Mouse (Mus musculus) forebrain, embryonic 11.5 days (tissue): ENCODE results near the gene Rgs16. TPM values are rescaled to one million over a fixed set of nuclear protein-coding genes. Genes with fewer than 3 reads are reported as not detected.

Experiments used
- ATAC-seq: fragments of 200-750 bp; cut with Nextera tagmentation; replicated peaks from 2 replicates; pipeline ENCODE4 v1.8.0; 2017; ENCODE audit warnings: moderate TSS enrichment; ENCODE audit not compliant: low FRiP score
- DNase-seq: peaks from one replicate; pipeline ENCODE4 v3.0.0-alpha.2; 2017; ENCODE audit warnings: low spot score
- H3K27ac ChIP-seq: fragments of 300-500 bp; sonication (generic); 2 replicates; pipeline ENCODE4 v1.5.1; 2014; ENCODE audit warnings: low read depth, low read length
- H3K27me3 ChIP-seq: fragments of 300-500 bp; sonication (generic); 2 replicates; pipeline ENCODE4 v1.6.1; 2014; ENCODE audit warnings: mild to moderate bottlenecking, low read length, mixed read lengths; ENCODE audit not compliant: control insufficient read depth, insufficient read depth
- H3K36me3 ChIP-seq: fragments of 300-500 bp; sonication (generic); 2 replicates; pipeline ENCODE4 v1.6.1; 2014; ENCODE audit warnings: mild to moderate bottlenecking, low read length, moderate library complexity, mixed read lengths; ENCODE audit not compliant: control insufficient read depth, insufficient read depth
- H3K4me1 ChIP-seq: fragments of 300-500 bp; sonication (generic); replicated peaks from 2 replicates; pipeline ENCODE4 v1.6.1; 2014; ENCODE audit warnings: low read length, mixed read lengths; ENCODE audit not compliant: control insufficient read depth, insufficient read depth
- H3K4me2 ChIP-seq: fragments of 300-500 bp; sonication (generic); 2 replicates; pipeline ENCODE4 v1.6.1; 2014; ENCODE audit warnings: low read depth, mild to moderate bottlenecking, low read length, moderate library complexity, mixed read lengths; ENCODE audit not compliant: severe bottlenecking
- H3K4me3 ChIP-seq: fragments of 300-500 bp; sonication (generic); 2 replicates; pipeline ENCODE4 v1.5.1; 2014; ENCODE audit warnings: low read depth, low read length
- H3K9ac ChIP-seq: fragments of 300-500 bp; sonication (generic); 2 replicates; pipeline ENCODE4 v1.6.1; 2014; ENCODE audit warnings: low read length
- H3K9me3 ChIP-seq: fragments of 300-500 bp; sonication (generic); 2 replicates; pipeline ENCODE4 v1.6.1; 2016; ENCODE audit warnings: low read length, mixed read lengths; ENCODE audit not compliant: control insufficient read depth
- WGBS: fragments of 180-500 bp; shearing (Covaris S2); extraction: QIAGEN DNeasy Blood & Tissue Kit; methylation state at CpG from one replicate; pipeline ENCODE4 v1.1.7; 2014; 5-methylcytosine and 5-hydroxymethylcytosine counted together
- polyA plus RNA-seq: library from polyadenylated mRNA; unstranded; fragments of >200 nt; fragmentation: Nextera tagmentation; extraction: Ambion mirVana; gene quantifications from 2 replicates; pipeline ENCODE4 v1.2.1, GENCODE M21; 2014

Gene Rgs16
- polyA plus RNA-seq, 1 experiment from 2014 or later, result 24.3 TPM

GRCm38 (mm10) chr1:153729806-153730205 lies 10.3 kb upstream of the Rgs16 start:
- Histone ChIP-seq H3K4me3 (no peak overlapping the region), H3K36me3 (no peaks in the 10 kb centered on the region), H3K9me3 (no peaks in the 10 kb centered on the region), H3K4me2 (no peak overlapping the region), H3K27ac (no peak overlapping the region), H3K27me3 (no peaks in the 10 kb centered on the region), H3K4me1 (no peaks in the 10 kb centered on the region), H3K9ac (no peak overlapping the region)
- DNase-seq (no peak), ATAC-seq (no peak)
- WGBS, result 76% methylated on average over 2 of the region's 2 CpGs

- no peaks in the 10 kb centered on the region for H3K4me1 ChIP-seq
- no peak overlapping the region for H3K4me3 ChIP-seq
- ATAC-seq, result no peak
- H3K27ac ChIP-seq, result no peak overlapping the region
- H3K9me3 ChIP-seq, result no peaks in the 10 kb centered on the region
- no peak overlapping the region for H3K9ac ChIP-seq
- no peak for DNase-seq
- 65% methylated on average over 3 of the region's 3 CpGs for WGBS
- no peaks in the 10 kb centered on the region for H3K36me3 ChIP-seq
- no peaks in the 10 kb centered on the region for H3K27me3 ChIP-seq
- no peak overlapping the region for H3K4me2 ChIP-seq
Observed at GRCm38 (mm10) chr1:153730671-153731070, 9.5 kb upstream of the Rgs16 start.

- 32% methylated on average over 8 of the region's 9 CpGs for WGBS
- ATAC-seq, result peak; percentile 60
- no peaks in the 10 kb centered on the region for H3K27me3 ChIP-seq
- H3K36me3 ChIP-seq, result no peaks in the 10 kb centered on the region
- DNase-seq, result peak; percentile 67
- H3K9me3 ChIP-seq, result no peaks in the 10 kb centered on the region
- H3K9ac ChIP-seq, result no peak overlapping the region
- H3K27ac ChIP-seq, result no peak overlapping the region
- no peak overlapping the region for H3K4me2 ChIP-seq
- H3K4me1 ChIP-seq, result peaks cover 11% of the 10 kb centered on the region
- no peak overlapping the region for H3K4me3 ChIP-seq
Observed at GRCm38 (mm10) chr1:153733181-153733580, 7.0 kb upstream of the Rgs16 start.

- H3K27me3 ChIP-seq, result no peaks in the 10 kb centered on the region; the same call in 1 of the 2 replicates
- no peaks in the 10 kb centered on the region for H3K36me3 ChIP-seq
- H3K4me1 ChIP-seq, result peaks cover 11% of the 10 kb centered on the region
- DNase-seq (no peak), ATAC-seq (no peak)
- H3K4me3 ChIP-seq, result no peak overlapping the region
- no peak overlapping the region for H3K9ac ChIP-seq
- WGBS, result 79% methylated on average over 4 of the region's 4 CpGs
- no peak overlapping the region for H3K4me2 ChIP-seq
- H3K9me3 ChIP-seq, result no peaks in the 10 kb centered on the region
- H3K27ac ChIP-seq, result no peak overlapping the region
Observed at GRCm38 (mm10) chr1:153734866-153735265, 5.3 kb upstream of the Rgs16 start.

GRCm38 (mm10) chr1:153736096-153736495 lies 4.1 kb upstream of the Rgs16 start:
- H3K27ac ChIP-seq, result no peak overlapping the region
- H3K4me3 ChIP-seq, result no peak overlapping the region
- peaks cover 18% of the 10 kb centered on the region for H3K4me1 ChIP-seq
- peaks cover 4% of the 10 kb centered on the region; the same call in 1 of the 2 replicates for H3K27me3 ChIP-seq
- WGBS, result 76% methylated on average over 6 of the region's 6 CpGs
- no peaks in the 10 kb centered on the region; the same call in 1 of the 2 replicates for H3K36me3 ChIP-seq
- no peak overlapping the region for H3K9ac ChIP-seq
- H3K9me3 ChIP-seq, result no peaks in the 10 kb centered on the region
- no peak for ATAC-seq
- DNase-seq, result no peak
- H3K4me2 ChIP-seq, result no peak overlapping the region

DNA sequence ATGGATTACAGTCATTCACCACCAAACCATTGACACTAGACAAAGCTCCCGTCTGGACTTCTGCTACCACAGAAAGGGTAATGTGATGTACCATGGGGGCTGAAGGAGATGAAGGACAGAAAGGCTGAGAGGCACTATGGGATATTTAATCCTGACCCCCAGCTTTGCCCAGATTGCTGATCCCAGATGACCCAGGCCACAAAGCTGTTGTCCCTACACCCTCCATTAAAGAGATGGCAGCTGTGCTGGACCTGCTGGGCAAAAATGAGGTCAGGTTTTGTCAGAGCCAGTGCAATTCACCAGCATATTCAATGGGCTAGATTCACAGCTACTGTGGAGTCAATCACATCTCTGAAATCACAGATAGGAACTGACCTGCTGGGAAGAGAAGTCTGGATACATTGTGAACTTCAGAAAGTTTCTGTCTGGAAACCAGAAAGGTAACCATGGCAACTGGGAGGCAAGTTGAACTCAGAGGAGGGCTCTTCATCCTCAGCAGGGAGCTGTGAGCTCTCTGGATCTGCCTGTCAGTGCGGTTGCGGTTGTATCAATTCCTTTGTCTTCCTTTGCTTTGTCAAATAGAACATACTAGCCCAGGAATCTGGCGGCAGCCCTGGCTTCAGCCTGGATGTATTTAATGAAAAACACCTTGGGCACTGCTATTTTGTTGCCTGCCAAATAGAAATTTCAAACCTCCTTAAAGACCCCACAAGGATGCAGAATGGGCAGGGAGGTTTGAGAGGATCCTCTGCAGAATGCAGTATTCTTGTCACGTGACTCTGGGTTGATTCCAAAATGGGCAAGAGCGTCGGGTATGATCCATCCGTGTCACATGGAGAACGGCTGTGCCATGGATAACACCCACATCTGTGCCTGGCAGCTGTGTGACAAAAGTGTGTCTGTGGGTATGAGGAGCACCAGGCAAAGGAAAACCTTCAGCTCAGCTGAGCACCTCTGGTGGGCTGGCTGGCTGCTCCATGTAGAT lies 2.8 kb upstream of the Rgs16 start:
- Histone ChIP-seq H3K4me2 (0 out of 2 replicates have a peak overlapping the region, but pooled peaks have one; percentile 8), H3K9me3 (no peaks in the 10 kb centered on the region), H3K36me3 (no peaks in the 10 kb centered on the region; the same call in 1 of the 2 replicates), H3K4me1 (peaks cover 20% of the 10 kb centered on the region), H3K27ac (no peak overlapping the region), H3K9ac (no peak overlapping the region), H3K27me3 (peaks cover 5% of the 10 kb centered on the region; the same call in 1 of the 2 replicates), H3K4me3 (no peak overlapping the region)
- DNase-seq, result peak; percentile 32
- no peak for ATAC-seq
- WGBS, result 36% methylated on average over 9 of the region's 9 CpGs

DNA sequence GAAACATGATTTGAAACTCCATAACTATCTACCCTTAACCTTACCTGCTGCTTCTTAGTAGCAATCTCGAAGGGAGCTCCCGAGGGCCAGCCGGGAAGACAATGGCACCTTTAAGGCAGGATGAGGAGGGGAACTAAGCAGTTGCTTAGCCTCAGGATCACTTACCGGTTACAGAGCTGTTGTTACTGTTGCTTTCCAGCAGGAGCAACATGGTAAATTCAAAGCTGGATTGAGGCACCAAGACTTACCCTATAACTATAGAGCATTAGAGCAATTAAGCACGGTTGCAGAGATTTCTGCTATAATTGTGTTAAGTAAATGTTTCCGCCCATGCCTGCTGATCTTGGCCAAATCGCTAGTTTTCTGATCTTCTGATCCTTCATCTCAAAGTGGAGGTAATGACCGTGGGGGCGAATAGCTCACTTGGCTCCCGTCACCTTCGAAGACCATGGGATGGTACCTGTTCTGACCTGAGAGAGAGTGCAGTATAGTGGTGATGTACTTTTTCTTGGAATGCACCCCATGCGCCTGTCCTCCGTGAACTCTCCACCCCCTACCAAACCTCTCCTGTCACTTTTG lies 623 bp upstream of the Rgs16 start:
- Histone ChIP-seq H3K9me3 (no peaks in the 10 kb centered on the region), H3K4me2 (peak overlapping the region; percentile 89), H3K36me3 (no peaks in the 10 kb centered on the region; the same call in 1 of the 2 replicates), H3K27me3 (peaks cover 5% of the 10 kb centered on the region; the same call in 1 of the 2 replicates), H3K4me1 (peaks cover 20% of the 10 kb centered on the region), H3K9ac (no peak overlapping the region), H3K4me3 (peak overlapping the region; percentile 52), H3K27ac (no peak overlapping the region)
- WGBS, result 19% methylated on average over 13 of the region's 13 CpGs
- DNase-seq, result peak; percentile 47
- peak; percentile 19; the same call in 1 of the 2 replicates for ATAC-seq

- peak overlapping the region; percentile 52 for H3K4me3 ChIP-seq
- peak overlapping the region; percentile 61 for H3K9ac ChIP-seq
- H3K27ac ChIP-seq, result no peak overlapping the region
- ATAC-seq (no peak), DNase-seq (peak; percentile 53)
- no peaks in the 10 kb centered on the region for H3K9me3 ChIP-seq
- peaks cover 20% of the 10 kb centered on the region for H3K4me1 ChIP-seq
- no peaks in the 10 kb centered on the region; the same call in 1 of the 2 replicates for H3K36me3 ChIP-seq
- peaks cover 5% of the 10 kb centered on the region; the same call in 1 of the 2 replicates for H3K27me3 ChIP-seq
- 19% methylated on average over 12 of the region's 12 CpGs for WGBS
- H3K4me2 ChIP-seq, result peak overlapping the region; percentile 89
Observed at GRCm38 (mm10) chr1:153740775-153741400, 739 bp downstream of the Rgs16 start.
